Mouse (Mus musculus) brain, embryonic 14.5 days (tissue): ENCODE data around the gene Il1b.

Experiments
- CTCF ChIP-seq: fragments of 200-500 bp; IDR thresholded peaks from 2 replicates; pipeline ENCODE4 v1.5.1; 2012; ENCODE audit warnings: inconsistent platforms, mild to moderate bottlenecking, moderate library complexity, borderline replicate concordance; ENCODE audit not compliant: insufficient read depth, insufficient read length; ENCODE audit errors: extremely low read depth
- POLR2A ChIP-seq: fragments of 200-500 bp; IDR thresholded peaks from 2 replicates; pipeline ENCODE4 v1.6.1; 2012; ENCODE audit warnings: mild to moderate bottlenecking, inconsistent platforms, borderline replicate concordance; ENCODE audit not compliant: poor library complexity, insufficient read depth, insufficient read length, severe bottlenecking; ENCODE audit errors: extremely low read depth

- TF ChIP-seq CTCF (peak; percentile 96), POLR2A (no peak)
Observed at GRCm38 (mm10) chr2:129408476-129408875, 37.5 kb upstream of the Il1b start.
